Mouse (Mus musculus) CH12F3 (cell line): ENCODE data around the gene Olfr452.

Experiments
- in situ Hi-C: fragments of 300-500 bp; cut with MboI; formaldehyde crosslinking; loops from 2 replicates; pipeline ENCODE4 v1.14.3; 2020; ENCODE audit warnings: low sequenced_read_pairs

Olfr452 gene

GRCm38 (mm10) chr6:42784793-42785192 lies at the start of gene Olfr452:
TSS of gene Olfr452 (plus strand) at chr6:42785093.
- in situ Hi-C loops: no loop called here

GRCm38 (mm10) chr6:42739071-42739470 lies 45.8 kb upstream of the Olfr452 start, which contains the start of gene Olfr453:
TSS of gene Olfr453 (plus strand) at chr6:42739371.
- in situ Hi-C loops: no loop called here

GRCm38 (mm10) chr6:42742303-42742702 lies 42.6 kb upstream of the Olfr452 start:
- in situ Hi-C loops: no loop called here

GRCm38 (mm10) chr6:42747846-42748245 lies 37.0 kb upstream of the Olfr452 start:
- in situ Hi-C loops: no loop called here

- in situ Hi-C loops: no loop called here
These were observed 28.8 kb upstream of the Olfr452 start, which contains the start of gene Olfr38 for GRCm38 (mm10) chr6:42756104-42756503. TSS of gene Olfr38 (plus strand) at chr6:42756404.

GRCm38 (mm10) chr6:42777066-42777465 lies 7.8 kb upstream of the Olfr452 start:
- in situ Hi-C loops: no loop called here

GRCm38 (mm10) chr6:42790247-42790948 lies 5.5 kb downstream of the Olfr452 start:
- in situ Hi-C loops: no loop called here

- in situ Hi-C loops: no loop called here
These were observed 6.2 kb downstream of the Olfr452 start for GRCm38 (mm10) chr6:42790949-42791556.

- in situ Hi-C loops: no loop called here
These were observed 10.1 kb downstream of the Olfr452 start for GRCm38 (mm10) chr6:42794982-42795381.

- in situ Hi-C loops: no loop called here
These were observed 26.7 kb downstream of the Olfr452 start, which contains the start of gene Olfr450 for GRCm38 (mm10) chr6:42811639-42812038. TSS of gene Olfr450 (plus strand) at chr6:42811939.

GRCm38 (mm10) chr6:42834084-42834483 lies 49.2 kb downstream of the Olfr452 start, which contains the start of gene Olfr449:
TSS of gene Olfr449 (plus strand) at chr6:42834384.
- in situ Hi-C loops: no loop called here
